Mouse (Mus musculus): ENCODE measurements around the gene Nlrp3. TPM values are rescaled to one million over a fixed set of nuclear protein-coding genes. Genes with fewer than 3 reads are reported as not detected.

Gene Nlrp3
- polyA plus RNA-seq, 1 experiment from 2014 or later, result not detected

DNA sequence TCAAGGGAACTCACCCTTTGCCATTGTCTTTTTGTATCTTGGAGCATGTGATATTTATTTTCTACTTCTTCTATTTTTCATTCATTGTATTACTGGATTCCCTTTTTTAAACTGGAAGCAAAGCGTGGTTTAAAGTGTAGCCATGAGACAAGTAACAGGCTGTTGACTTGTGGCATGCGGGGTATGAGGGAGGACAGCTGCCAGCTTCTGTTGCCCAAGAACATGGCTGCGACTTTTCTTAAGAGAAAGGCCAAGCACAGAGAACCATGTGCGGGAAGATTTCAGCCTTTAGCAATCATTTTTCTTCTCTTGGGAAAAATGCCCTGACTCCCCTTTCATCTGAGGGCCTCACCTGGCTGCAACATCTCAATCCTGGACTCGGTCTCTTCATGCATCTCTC lies 70.3 kb downstream of the Nlrp3 start:
- no peaks in the 10 kb centered on the region for H3K9me3 ChIP-seq (ENCODE audit: control insufficient read depth, low read length)
- DNase-seq (ENCODE audit: low spot score) (no peak), ATAC-seq (ENCODE audit: insufficient number of reproducible peaks, low FRiP score, low TSS enrichment, low read depth) (no peak)
- H3K27me3 ChIP-seq (ENCODE audit: control insufficient read depth, insufficient read depth, low read length), result no peaks in the 10 kb centered on the region
- H3K4me3 ChIP-seq (ENCODE audit: low read depth, low read length), result no peak overlapping the region
- H3K4me1 ChIP-seq (ENCODE audit: control insufficient read depth, insufficient read depth, low read length), result no peaks in the 10 kb centered on the region
- 87% methylated on average over 5 of the region's 5 CpGs for WGBS
- H3K9ac ChIP-seq (ENCODE audit: low read length), result no peak overlapping the region
- H3K36me3 ChIP-seq (ENCODE audit: control insufficient read depth, insufficient read depth, low read length), result no peaks in the 10 kb centered on the region
- no peak overlapping the region for H3K4me2 ChIP-seq (ENCODE audit: low read depth, severe bottlenecking)
- no peak overlapping the region for H3K27ac ChIP-seq (replicated peaks; ENCODE audit: low read depth, low read length)

GRCm38 (mm10) chr11:59614120-59614519 lies 72.8 kb downstream of the Nlrp3 start:
- DNase-seq (ENCODE audit: low spot score), result no peak
- Histone ChIP-seq H3K36me3 (ENCODE audit: control insufficient read depth, insufficient read depth, low read length) (no peaks in the 10 kb centered on the region), H3K27me3 (ENCODE audit: control insufficient read depth, insufficient read depth, low read length) (no peaks in the 10 kb centered on the region), H3K4me3 (ENCODE audit: low read depth, low read length) (no peak overlapping the region), H3K27ac (replicated peaks; ENCODE audit: low read depth, low read length) (no peak overlapping the region), H3K9me3 (ENCODE audit: control insufficient read depth, low read length) (no peaks in the 10 kb centered on the region), H3K4me2 (ENCODE audit: low read depth, severe bottlenecking) (no peak overlapping the region), H3K9ac (ENCODE audit: low read length) (no peak overlapping the region), H3K4me1 (ENCODE audit: control insufficient read depth, insufficient read depth, low read length) (no peaks in the 10 kb centered on the region)
- no peak for ATAC-seq (ENCODE audit: insufficient number of reproducible peaks, low FRiP score, low TSS enrichment, low read depth)
- 55% methylated on average over 4 of the region's 4 CpGs for WGBS

Other genes with a start within 250 kb of the Nlrp3 start
- gene Wnt9a, start 234.6 kb upstream of the Nlrp3 start, polyA plus RNA-seq (2014; fragmentation: Nextera tagmentation; extraction: Ambion mirVana), result 1.1 and 1.8 TPM in 2 replicates
- gene Prss38, start 165.9 kb upstream of the Nlrp3 start, polyA plus RNA-seq (2014; fragmentation: Nextera tagmentation; extraction: Ambion mirVana), result not detected in 2 replicates
- 19.1 and 20.1 TPM in 2 replicates for gene Jmjd4, start 91.5 kb upstream of the Nlrp3 start, polyA plus RNA-seq (2014; fragmentation: Nextera tagmentation; extraction: Ambion mirVana)
- gene Snap47, start 90.4 kb upstream of the Nlrp3 start, polyA plus RNA-seq (2014; fragmentation: Nextera tagmentation; extraction: Ambion mirVana), result 144 and 148 TPM in 2 replicates
- gene Zfp867, start 69.1 kb upstream of the Nlrp3 start, polyA plus RNA-seq (2014; fragmentation: Nextera tagmentation; extraction: Ambion mirVana), result 9.4 and 10.0 TPM in 2 replicates
- 31.5 and 32.2 TPM in 2 replicates for gene Zkscan17, start 14.8 kb upstream of the Nlrp3 start, polyA plus RNA-seq (2014; fragmentation: Nextera tagmentation; extraction: Ambion mirVana)
- not detected in 2 replicates for gene Olfr222, start 34.7 kb downstream of the Nlrp3 start, polyA plus RNA-seq (2014; fragmentation: Nextera tagmentation; extraction: Ambion mirVana)
- gene Olfr223, start 51.7 kb downstream of the Nlrp3 start, polyA plus RNA-seq (2014; fragmentation: Nextera tagmentation; extraction: Ambion mirVana), result not detected in 2 replicates
- gene Mprip, start 119.7 kb downstream of the Nlrp3 start, polyA plus RNA-seq (2014; fragmentation: Nextera tagmentation; extraction: Ambion mirVana), result 71.1 and 78.9 TPM in 2 replicates
- gene Pld6, start 246.1 kb downstream of the Nlrp3 start, polyA plus RNA-seq (2014; fragmentation: Nextera tagmentation; extraction: Ambion mirVana), result 1.3 and 2.4 TPM in 2 replicates

Measured in limb, embryonic 11.5 days (tissue).